Mouse (Mus musculus): ENCODE results near the gene Actn1.

DNA sequence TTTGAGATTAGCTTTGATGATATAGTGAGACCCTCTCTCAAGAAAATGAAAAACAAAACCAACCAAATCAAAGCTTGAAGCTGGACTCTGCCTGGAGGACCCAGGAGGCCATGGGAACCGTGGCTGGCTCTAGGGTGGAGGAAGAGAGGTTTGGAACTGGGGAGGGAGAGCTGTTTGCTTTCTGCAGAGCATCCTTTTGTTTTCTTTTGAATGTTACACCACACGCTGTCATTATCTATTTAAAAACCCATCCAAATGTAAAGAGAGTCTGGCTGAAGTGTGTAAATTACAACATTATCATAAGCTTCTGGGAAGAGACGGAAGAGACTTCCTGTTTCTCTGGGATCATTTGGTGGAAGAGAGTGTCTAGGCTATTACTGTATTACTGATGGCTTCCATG lies 43.1 kb downstream of the Actn1 start:
- no peak for TF ChIP-seq GATA1 (IDR thresholded peaks at IDR 0.05; ENCODE audit: borderline replicate concordance, low read length)
- TF ChIP-seq FLI1 (IDR thresholded peaks at IDR 0.05; ENCODE audit: low read length), result no peak
